Mouse (Mus musculus): ENCODE measurements around the gene Rgl2. TPM values are rescaled to one million over a fixed set of nuclear protein-coding genes. Genes with fewer than 3 reads are reported as not detected.
"Not testable (repeated sequence)": the region's sequence is repeated elsewhere in the genome, so short reads cannot be mapped to it uniquely, and the experiment has no call there.

Gene Rgl2
- total and polyA plus RNA-seq, 2 experiments from 2014 or later: 38.2 to 83.0 TPM

DNA sequence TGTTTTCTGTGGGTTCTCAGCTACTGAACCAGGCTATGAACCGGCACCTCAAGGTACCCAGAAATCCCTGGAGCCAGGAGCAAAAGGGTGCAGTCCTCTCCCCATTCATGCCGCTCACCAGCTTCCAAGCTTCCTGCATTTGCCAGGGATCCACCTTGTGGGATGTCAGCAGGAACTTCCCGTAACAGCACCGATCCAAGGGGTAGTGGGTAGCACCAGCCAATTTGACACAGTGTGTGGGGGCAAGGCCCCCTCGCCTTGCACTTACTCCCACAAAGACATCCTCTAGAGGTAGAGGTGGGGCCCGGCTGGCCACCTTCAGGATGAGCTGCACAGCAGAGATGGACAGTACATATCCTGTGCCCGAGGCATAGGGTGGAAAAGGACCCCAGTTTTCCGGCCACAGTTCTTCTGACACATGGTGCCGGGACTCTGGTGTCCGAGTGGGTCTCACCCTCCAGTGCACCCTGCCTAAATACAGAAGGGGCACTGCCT, 20.8 kb downstream of the Rgl2 start:
- TF ChIP-seq CTCF (IDR thresholded peaks at IDR 0.05): no peak
- Histone ChIP-seq H3K9ac (replicated peaks; ENCODE audit: low read length, poor library complexity, severe bottlenecking) (peak overlapping the region; percentile 79), H3K4me2 (ENCODE audit: low read depth, low read length, poor library complexity, severe bottlenecking) (peak overlapping the region; percentile 96), H3K27me3 (ENCODE audit: insufficient read depth, low read length) (no peaks in the 10 kb centered on the region), H3K4me1 (ENCODE audit: insufficient read depth, low read length) (peaks cover 13% of the 10 kb centered on the region; the same call in 1 of the 2 replicates), H3K36me3 (ENCODE audit: insufficient read depth, low read length) (peaks cover 25% of the 10 kb centered on the region), H3K9me3 (ENCODE audit: low read length) (no peaks in the 10 kb centered on the region), H3K4me3 (ENCODE audit: low read depth, low read length) (peak overlapping the region; percentile 52), H3K27ac (ENCODE audit: low read depth, low read length) (peak overlapping the region; percentile 91)
- 72% methylated on average over 10 of the region's 10 CpGs for WGBS
- ATAC-seq (ENCODE audit: low FRiP score): no peak
- DNase-seq (ENCODE audit: low spot score): no peak

DNA sequence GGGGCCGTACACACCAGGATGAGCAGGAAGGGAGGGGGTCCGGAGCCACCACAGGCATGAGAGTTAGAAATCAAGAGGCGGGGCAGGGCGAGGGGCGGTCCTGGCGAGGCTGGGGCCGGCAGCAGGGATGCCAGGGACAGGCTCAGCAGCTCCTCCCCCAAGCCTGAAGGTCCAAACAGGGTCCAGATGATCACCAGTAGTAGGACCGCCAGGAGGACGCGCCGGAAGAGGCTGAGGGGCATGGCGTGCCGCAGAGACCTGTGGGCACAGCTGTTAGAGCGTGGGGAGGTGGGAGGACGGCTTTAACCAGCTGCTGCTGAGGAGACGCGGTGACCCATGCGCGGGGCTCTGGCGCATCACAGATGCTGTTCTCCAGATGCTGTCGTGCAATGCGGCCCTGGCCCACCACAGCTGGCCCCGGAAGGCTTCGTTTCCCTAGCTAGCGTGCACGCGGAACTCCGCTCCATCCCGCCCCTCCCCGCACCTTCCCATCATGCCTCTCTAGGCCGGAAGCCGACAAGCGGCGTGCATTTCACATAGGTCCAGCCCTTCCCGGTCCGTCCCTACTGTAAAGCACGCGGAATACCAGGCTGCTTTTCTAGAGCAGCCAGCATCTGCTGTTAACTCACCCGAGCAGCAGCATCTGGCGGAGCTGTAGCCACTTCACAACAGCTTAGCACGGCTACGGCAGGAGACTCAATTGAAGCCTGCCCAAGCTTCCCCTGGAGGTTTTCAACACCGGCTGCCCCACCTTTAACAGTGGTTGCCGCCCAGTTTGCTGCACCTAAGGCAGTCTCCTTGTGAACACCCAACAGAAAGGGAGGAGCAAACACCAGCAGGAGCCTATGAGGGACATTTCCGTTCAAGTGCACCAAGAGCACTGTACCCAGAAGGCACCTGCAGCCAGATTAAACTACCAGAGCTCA, 21.9 kb downstream of the Rgl2 start, which contains the start of gene B3galt4:
Gene B3galt4, minus strand, starts transcription at position 468 of the 926 bp plus-strand sequence.
- Histone ChIP-seq H3K4me1 (ENCODE audit: insufficient read depth, low read length) (peaks cover 13% of the 10 kb centered on the region; the same call in 1 of the 2 replicates), H3K27me3 (ENCODE audit: insufficient read depth, low read length) (no peaks in the 10 kb centered on the region), H3K9me3 (ENCODE audit: low read length) (no peaks in the 10 kb centered on the region), H3K27ac (ENCODE audit: low read depth, low read length) (peak within 1 kb of the TSS; percentile 91), H3K9ac (replicated peaks; ENCODE audit: low read length, poor library complexity, severe bottlenecking) (peak within 1 kb of the TSS; percentile 79), H3K4me3 (ENCODE audit: low read depth, low read length) (peak within 1 kb of the TSS; percentile 52), H3K36me3 (ENCODE audit: insufficient read depth, low read length) (peaks cover 22% of the 10 kb centered on the region), H3K4me2 (ENCODE audit: low read depth, low read length, poor library complexity, severe bottlenecking) (peak within 1 kb of the TSS; percentile 96)
- under 1% methylated on average over 45 of the region's 45 CpGs for WGBS
- TF ChIP-seq CTCF (IDR thresholded peaks at IDR 0.05): peak; percentile 13
- ATAC-seq (ENCODE audit: low FRiP score) (peak; percentile 76), DNase-seq (ENCODE audit: low spot score) (peak; percentile 90)

DNA sequence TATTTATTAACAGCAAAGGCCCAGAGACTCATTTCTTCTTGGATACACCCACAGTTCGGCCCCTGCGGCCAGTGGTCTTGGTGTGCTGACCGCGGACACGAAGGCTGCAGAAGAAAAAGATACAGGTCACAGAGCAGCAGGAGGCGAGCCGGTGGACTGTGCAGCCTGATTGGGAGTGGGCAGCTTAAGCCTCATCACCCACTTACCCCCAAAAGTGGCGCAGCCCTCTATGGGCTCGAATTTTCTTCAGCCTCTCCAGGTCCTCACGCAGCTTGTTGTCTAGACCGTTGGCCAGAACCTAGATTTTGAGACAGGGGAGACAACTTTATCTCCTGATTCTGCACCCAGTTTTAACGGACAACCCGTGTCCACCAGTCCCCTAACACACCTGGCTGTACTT, 22.7 kb downstream of the Rgl2 start:
- not testable (repeated sequence) for DNase-seq (ENCODE audit: low spot score); H3K27me3 ChIP-seq (ENCODE audit: insufficient read depth, low read length); ATAC-seq (ENCODE audit: low FRiP score); H3K4me3 ChIP-seq (ENCODE audit: low read depth, low read length); H3K9me3 ChIP-seq (ENCODE audit: low read length); H3K9ac ChIP-seq (replicated peaks; ENCODE audit: low read length, poor library complexity, severe bottlenecking); H3K27ac ChIP-seq (ENCODE audit: low read depth, low read length)
- 75% methylated on average over 13 of the region's 13 CpGs for WGBS
- H3K4me1 ChIP-seq (ENCODE audit: insufficient read depth, low read length): peaks cover 19% of the 10 kb centered on the region; the same call in 1 of the 2 replicates
- peaks cover 17% of the 10 kb centered on the region for H3K36me3 ChIP-seq (ENCODE audit: insufficient read depth, low read length)
- peak overlapping the region; percentile 96 for H3K4me2 ChIP-seq (ENCODE audit: low read depth, low read length, poor library complexity, severe bottlenecking)

DNA sequence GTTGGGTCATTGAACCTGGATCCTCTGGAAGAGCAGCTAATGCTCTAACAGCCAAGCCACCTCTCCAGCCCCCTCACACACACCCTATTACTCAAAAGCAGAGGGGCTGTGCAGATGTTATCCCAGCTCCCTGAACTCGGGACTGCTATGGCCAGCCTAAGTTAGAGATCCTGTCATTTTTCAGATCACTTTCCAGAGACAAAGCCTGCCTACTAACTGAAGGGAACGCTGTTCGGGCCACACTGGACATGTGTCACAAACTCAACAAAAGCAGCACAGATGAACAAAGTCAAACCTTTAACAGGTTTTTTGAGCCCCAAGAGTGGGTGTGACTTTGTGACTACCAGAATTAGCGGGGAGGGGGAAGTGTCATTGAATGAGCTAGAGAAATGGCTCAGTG, 23.5 kb downstream of the Rgl2 start:
- no peaks in the 10 kb centered on the region for H3K9me3 ChIP-seq (ENCODE audit: low read length)
- 80% methylated on average over 4 of the region's 4 CpGs for WGBS
- H3K36me3 ChIP-seq (ENCODE audit: insufficient read depth, low read length): peaks cover 18% of the 10 kb centered on the region
- no peak for TF ChIP-seq CTCF (IDR thresholded peaks at IDR 0.05)
- H3K9ac ChIP-seq (replicated peaks; ENCODE audit: low read length, poor library complexity, severe bottlenecking): no peak overlapping the region; the same call in 1 of the 2 replicates
- no peaks in the 10 kb centered on the region for H3K27me3 ChIP-seq (ENCODE audit: insufficient read depth, low read length)
- DNase-seq (ENCODE audit: low spot score) (no peak), ATAC-seq (ENCODE audit: low FRiP score) (no peak)
- no peak overlapping the region for H3K4me3 ChIP-seq (ENCODE audit: low read depth, low read length)
- no peak overlapping the region for H3K27ac ChIP-seq (ENCODE audit: low read depth, low read length)
- H3K4me2 ChIP-seq (ENCODE audit: low read depth, low read length, poor library complexity, severe bottlenecking): no peak overlapping the region
- peaks cover 19% of the 10 kb centered on the region; the same call in 1 of the 2 replicates for H3K4me1 ChIP-seq (ENCODE audit: insufficient read depth, low read length)

DNA sequence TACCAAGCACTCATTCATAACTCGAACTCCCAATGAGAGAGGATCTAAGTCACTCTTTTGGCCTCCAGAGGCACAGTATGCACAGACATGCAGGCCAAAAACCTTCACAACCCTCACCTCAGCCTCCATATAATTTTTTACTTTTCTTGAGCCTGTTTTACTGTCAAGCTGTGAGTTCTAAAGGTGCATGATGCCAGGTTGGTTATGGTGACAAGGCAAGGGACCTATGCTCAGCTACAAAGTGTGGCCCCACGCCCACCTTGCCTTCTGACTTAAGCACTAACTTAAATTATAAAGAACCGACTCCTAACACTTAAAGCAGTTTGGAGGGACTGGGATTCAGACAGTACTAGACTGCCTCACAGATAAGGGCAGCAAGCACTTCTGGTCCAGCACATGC, 24.0 kb downstream of the Rgl2 start:
- WGBS: 88% methylated on average over 3 of the region's 3 CpGs
- peaks cover 19% of the 10 kb centered on the region; the same call in 1 of the 2 replicates for H3K4me1 ChIP-seq (ENCODE audit: insufficient read depth, low read length)
- no peaks in the 10 kb centered on the region for H3K27me3 ChIP-seq (ENCODE audit: insufficient read depth, low read length)
- no peak overlapping the region for H3K9ac ChIP-seq (replicated peaks; ENCODE audit: low read length, poor library complexity, severe bottlenecking)
- H3K27ac ChIP-seq (ENCODE audit: low read depth, low read length): no peak overlapping the region
- no peak overlapping the region for H3K4me2 ChIP-seq (ENCODE audit: low read depth, low read length, poor library complexity, severe bottlenecking)
- DNase-seq (ENCODE audit: low spot score): no peak
- peaks cover 22% of the 10 kb centered on the region for H3K36me3 ChIP-seq (ENCODE audit: insufficient read depth, low read length)
- no peaks in the 10 kb centered on the region for H3K9me3 ChIP-seq (ENCODE audit: low read length)
- H3K4me3 ChIP-seq (ENCODE audit: low read depth, low read length): no peak overlapping the region
- no peak for TF ChIP-seq CTCF (IDR thresholded peaks at IDR 0.05)
- ATAC-seq (ENCODE audit: low FRiP score): no peak

Data from midbrain, postnatal 0 days (tissue).